Mouse (Mus musculus): Measurements from ENCODE around the gene Cd34. TPM values are rescaled to one million over a fixed set of nuclear protein-coding genes. Genes with fewer than 3 reads are reported as not detected.

Gene Cd34
- polyA plus RNA-seq, 1 experiment from 2014 or later = 15.6 TPM

GRCm38 (mm10) chr1:194941528-194941927 lies 2.9 kb downstream of the Cd34 start:
- Histone ChIP-seq H3K9ac (no peak overlapping the region), H3K27ac (no peak overlapping the region), H3K4me1 (replicated peaks) (peaks cover 5% of the 10 kb centered on the region), H3K9me3 (replicated peaks) (no peaks in the 10 kb centered on the region), H3K4me3 (replicated peaks) (no peak overlapping the region), H3K27me3 (peaks cover 22% of the 10 kb centered on the region), H3K4me2 (no peak overlapping the region), H3K36me3 (no peaks in the 10 kb centered on the region)
- no peak for ATAC-seq (ENCODE audit: low read depth)
- no peak for DNase-seq

GRCm38 (mm10) chr1:194942912-194943311 lies 4.3 kb downstream of the Cd34 start:
- Histone ChIP-seq H3K4me1 (replicated peaks) (peaks cover 5% of the 10 kb centered on the region), H3K4me3 (replicated peaks) (no peak overlapping the region)
- ATAC-seq (ENCODE audit: low read depth) = no peak

DNA sequence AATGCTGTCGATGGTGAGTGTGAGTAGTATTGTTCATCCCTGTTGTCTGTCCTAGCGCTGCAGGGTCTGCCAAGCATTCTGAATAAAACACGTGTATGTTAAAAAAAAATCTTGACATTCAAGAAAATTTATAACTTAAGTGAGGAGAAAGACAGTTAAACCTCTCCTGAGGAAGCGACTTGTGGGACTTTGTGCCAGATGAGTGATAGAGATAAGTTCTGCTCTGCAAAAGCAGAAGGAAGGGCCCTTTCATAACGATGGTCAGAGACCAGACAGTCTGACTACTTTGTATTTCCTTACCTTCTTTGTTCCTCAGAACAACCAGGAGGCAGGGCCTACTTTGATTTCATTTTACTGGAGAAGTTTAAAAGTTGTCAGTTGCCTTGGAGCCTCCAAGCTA lies 4.9 kb downstream of the Cd34 start:
- H3K4me3 ChIP-seq (replicated peaks) = no peak overlapping the region
- ATAC-seq (ENCODE audit: low read depth) = no peak
- WGBS (ENCODE audit: insufficient replicate concordance) = 13% methylated on average over 5 of the region's 5 CpGs

More at GRCm38 (mm10) chr1:194942912-194943311, 4.3 kb downstream of the Cd34 start:
- peaks cover 20% of the 10 kb centered on the region for H3K27me3 ChIP-seq
- no peak for DNase-seq
- H3K9me3 ChIP-seq (replicated peaks) = no peaks in the 10 kb centered on the region
- no peak overlapping the region for H3K27ac ChIP-seq
- no peak overlapping the region for H3K9ac ChIP-seq
- no peak overlapping the region for H3K4me2 ChIP-seq
- H3K36me3 ChIP-seq = no peaks in the 10 kb centered on the region

DNA sequence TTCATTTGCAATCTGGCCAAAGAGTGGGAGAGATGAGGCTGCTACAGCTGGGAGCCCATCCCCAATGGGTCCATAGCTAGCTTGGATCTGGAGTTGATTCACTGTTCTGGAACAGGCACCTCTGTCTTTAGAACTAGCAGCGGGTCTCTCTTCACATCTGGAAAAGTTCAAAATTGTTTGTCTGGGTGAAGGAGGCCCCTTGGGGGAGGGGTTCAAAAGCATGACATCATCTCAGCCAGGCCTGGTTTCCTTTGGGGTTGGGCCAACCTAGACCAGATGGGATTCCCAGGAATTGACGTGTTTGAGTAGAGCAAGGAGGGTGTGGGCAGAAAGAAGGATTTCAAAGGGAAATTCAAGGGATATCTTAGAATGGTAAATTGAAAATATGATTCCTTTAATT lies 6.8 kb downstream of the Cd34 start:
- 43% methylated on average over 2 of the region's 2 CpGs for WGBS (ENCODE audit: insufficient replicate concordance)
- H3K4me1 ChIP-seq (replicated peaks) = peaks cover 5% of the 10 kb centered on the region
- DNase-seq (no peak), ATAC-seq (ENCODE audit: low read depth) (no peak)
- H3K27ac ChIP-seq = no peak overlapping the region
- H3K27me3 ChIP-seq = no peaks in the 10 kb centered on the region
- H3K9me3 ChIP-seq (replicated peaks) = no peaks in the 10 kb centered on the region
- no peak overlapping the region for H3K4me2 ChIP-seq
- H3K4me3 ChIP-seq (replicated peaks) = no peak overlapping the region
- no peak overlapping the region for H3K9ac ChIP-seq
- no peaks in the 10 kb centered on the region for H3K36me3 ChIP-seq

More for the DNA sequence above, 4.9 kb downstream of the Cd34 start:
- H3K4me1 ChIP-seq (replicated peaks) = peaks cover 5% of the 10 kb centered on the region
- H3K27ac ChIP-seq = no peak overlapping the region
- no peak for DNase-seq
- peaks cover 15% of the 10 kb centered on the region for H3K27me3 ChIP-seq
- H3K4me2 ChIP-seq = no peak overlapping the region
- H3K36me3 ChIP-seq = no peaks in the 10 kb centered on the region
- no peaks in the 10 kb centered on the region for H3K9me3 ChIP-seq (replicated peaks)
- H3K9ac ChIP-seq = no peak overlapping the region

DNA sequence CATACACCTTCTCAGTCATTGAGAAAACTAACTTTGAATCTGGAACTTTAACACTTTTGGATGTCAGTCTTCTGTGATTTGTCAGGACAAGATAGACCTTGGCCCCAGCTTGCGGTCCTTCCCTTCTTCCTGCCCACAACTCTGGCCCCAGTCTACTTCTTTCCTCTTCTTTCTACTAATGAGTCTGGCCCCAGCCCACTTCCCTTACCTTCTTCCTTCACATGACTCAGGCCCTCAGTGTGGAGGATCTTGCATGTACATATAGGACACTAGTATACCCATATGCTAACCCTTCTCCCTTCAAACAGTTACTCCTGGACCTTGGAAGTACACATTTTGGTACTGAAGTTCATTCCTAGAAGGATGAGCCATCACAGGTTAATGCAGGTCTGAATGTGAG lies 7.8 kb downstream of the Cd34 start:
- H3K4me2 ChIP-seq = no peak overlapping the region
- H3K9ac ChIP-seq = no peak overlapping the region
- no peaks in the 10 kb centered on the region for H3K9me3 ChIP-seq (replicated peaks)
- no peaks in the 10 kb centered on the region for H3K36me3 ChIP-seq
- no peak; the same call in 1 of the 2 replicates for ATAC-seq (ENCODE audit: low read depth)
- H3K27ac ChIP-seq = no peak overlapping the region
- no peak overlapping the region for H3K4me3 ChIP-seq (replicated peaks)
- no peak for DNase-seq
- H3K27me3 ChIP-seq = no peaks in the 10 kb centered on the region
- peaks cover 5% of the 10 kb centered on the region for H3K4me1 ChIP-seq (replicated peaks)
- 34% methylated on average over 1 of the region's 1 CpGs for WGBS (ENCODE audit: insufficient replicate concordance)

DNA sequence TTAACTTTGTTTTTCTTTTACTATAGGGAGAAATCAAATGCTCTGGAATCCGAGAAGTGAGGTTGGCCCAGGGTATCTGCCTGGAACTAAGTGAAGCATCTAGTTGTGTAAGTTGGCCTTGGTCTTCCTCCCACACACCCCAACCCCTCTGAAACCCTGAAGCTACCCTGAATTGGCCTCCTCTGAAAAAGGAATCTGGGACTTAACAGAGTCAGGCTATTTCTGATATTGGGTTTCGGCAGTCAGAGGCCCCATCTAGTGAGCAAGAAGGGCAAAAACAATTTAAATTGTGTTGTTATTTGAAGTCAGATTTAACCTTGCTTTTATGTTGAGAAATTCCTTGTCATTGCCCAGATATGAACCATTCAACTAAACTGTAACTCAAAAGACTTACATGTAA lies 12.3 kb downstream of the Cd34 start:
- ATAC-seq (ENCODE audit: low read depth) (no peak), DNase-seq (no peak)
- H3K36me3 ChIP-seq = no peaks in the 10 kb centered on the region
- no peak overlapping the region for H3K4me3 ChIP-seq (replicated peaks)
- WGBS (ENCODE audit: insufficient replicate concordance) = 56% methylated on average over 2 of the region's 2 CpGs
- no peak overlapping the region for H3K9ac ChIP-seq
- H3K27me3 ChIP-seq = no peaks in the 10 kb centered on the region
- H3K27ac ChIP-seq = no peak overlapping the region
- no peaks in the 10 kb centered on the region for H3K4me1 ChIP-seq (replicated peaks)
- H3K9me3 ChIP-seq (replicated peaks) = no peaks in the 10 kb centered on the region
- H3K4me2 ChIP-seq = no peak overlapping the region

- Histone ChIP-seq H3K27me3 (no peaks in the 10 kb centered on the region), H3K9me3 (replicated peaks) (no peaks in the 10 kb centered on the region), H3K4me1 (replicated peaks) (peaks cover 6% of the 10 kb centered on the region; the same call in 1 of the 2 replicates), H3K36me3 (no peaks in the 10 kb centered on the region), H3K4me2 (no peak overlapping the region), H3K4me3 (replicated peaks) (no peak overlapping the region), H3K27ac (no peak overlapping the region), H3K9ac (no peak overlapping the region)
- DNase-seq (no peak), ATAC-seq (ENCODE audit: low read depth) (no peak)
- WGBS (ENCODE audit: insufficient replicate concordance) = 57% methylated on average over 1 of the region's 1 CpGs
These were observed 14.3 kb downstream of the Cd34 start for GRCm38 (mm10) chr1:194952891-194953290.

- Histone ChIP-seq H3K27ac (no peak overlapping the region), H3K4me3 (replicated peaks) (no peak overlapping the region), H3K27me3 (no peaks in the 10 kb centered on the region), H3K36me3 (no peaks in the 10 kb centered on the region), H3K4me1 (replicated peaks) (peaks cover 6% of the 10 kb centered on the region; the same call in 1 of the 2 replicates), H3K9me3 (replicated peaks) (no peaks in the 10 kb centered on the region), H3K4me2 (no peak overlapping the region), H3K9ac (no peak overlapping the region)
- DNase-seq (no peak), ATAC-seq (ENCODE audit: low read depth) (no peak)
These were observed 16.1 kb downstream of the Cd34 start for GRCm38 (mm10) chr1:194954694-194955093.

DNA sequence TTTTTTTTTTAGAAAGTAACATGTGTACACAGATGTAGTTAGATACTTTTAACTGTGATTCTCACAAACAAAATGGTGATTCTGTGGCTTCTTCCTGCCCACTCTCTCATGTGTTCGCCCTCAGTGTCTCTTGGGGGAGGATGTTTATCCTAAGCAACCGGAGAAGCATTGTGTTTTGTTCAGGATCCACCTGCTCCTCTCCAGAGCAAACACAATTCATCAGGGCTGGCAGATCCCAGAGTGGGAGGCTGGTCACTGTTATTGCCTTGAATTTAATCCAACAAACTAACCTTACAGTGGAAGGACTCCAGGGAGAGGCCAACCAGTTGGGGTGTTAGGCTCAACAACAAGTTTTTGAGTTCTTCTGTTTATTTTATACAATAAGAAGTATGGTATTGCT lies 17.1 kb downstream of the Cd34 start:
- ATAC-seq (ENCODE audit: low read depth) = no peak
- Histone ChIP-seq H3K9me3 (replicated peaks) (no peaks in the 10 kb centered on the region), H3K27me3 (no peaks in the 10 kb centered on the region), H3K4me2 (no peak overlapping the region), H3K9ac (no peak overlapping the region), H3K4me3 (replicated peaks) (no peak overlapping the region), H3K27ac (no peak overlapping the region), H3K4me1 (replicated peaks) (peaks cover 6% of the 10 kb centered on the region; the same call in 1 of the 2 replicates), H3K36me3 (no peaks in the 10 kb centered on the region)
- WGBS (ENCODE audit: insufficient replicate concordance) = 53% methylated on average over 2 of the region's 2 CpGs
- DNase-seq = no peak

DNA sequence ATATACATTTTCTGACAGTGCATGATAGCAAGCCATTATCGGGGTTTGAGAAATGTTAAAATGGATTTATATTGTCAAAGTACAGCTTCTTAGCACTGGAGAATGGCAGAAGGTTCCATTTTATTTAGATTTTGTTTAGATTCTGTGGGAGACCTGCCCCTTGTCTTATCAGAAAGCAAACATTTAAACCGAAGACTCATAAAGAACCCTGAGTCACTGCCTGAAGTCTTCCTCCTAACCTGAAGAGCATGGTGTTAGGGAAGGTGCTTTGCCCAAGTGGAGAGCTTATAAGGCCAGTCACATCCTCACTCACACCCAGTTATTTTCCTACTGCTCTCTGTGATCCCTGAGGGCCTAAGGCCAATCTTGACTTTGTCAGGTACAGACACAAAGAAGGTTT lies 18.4 kb downstream of the Cd34 start:
- Histone ChIP-seq H3K4me1 (replicated peaks) (peaks cover 6% of the 10 kb centered on the region; the same call in 1 of the 2 replicates), H3K36me3 (no peaks in the 10 kb centered on the region), H3K9ac (no peak overlapping the region), H3K27me3 (no peaks in the 10 kb centered on the region), H3K27ac (no peak overlapping the region), H3K9me3 (replicated peaks) (no peaks in the 10 kb centered on the region), H3K4me3 (replicated peaks) (no peak overlapping the region), H3K4me2 (no peak overlapping the region)
- DNase-seq (no peak), ATAC-seq (ENCODE audit: low read depth) (peak; percentile 43; the same call in 1 of the 2 replicates)
- WGBS (ENCODE audit: insufficient replicate concordance) = 44% methylated on average over 2 of the region's 2 CpGs

DNA sequence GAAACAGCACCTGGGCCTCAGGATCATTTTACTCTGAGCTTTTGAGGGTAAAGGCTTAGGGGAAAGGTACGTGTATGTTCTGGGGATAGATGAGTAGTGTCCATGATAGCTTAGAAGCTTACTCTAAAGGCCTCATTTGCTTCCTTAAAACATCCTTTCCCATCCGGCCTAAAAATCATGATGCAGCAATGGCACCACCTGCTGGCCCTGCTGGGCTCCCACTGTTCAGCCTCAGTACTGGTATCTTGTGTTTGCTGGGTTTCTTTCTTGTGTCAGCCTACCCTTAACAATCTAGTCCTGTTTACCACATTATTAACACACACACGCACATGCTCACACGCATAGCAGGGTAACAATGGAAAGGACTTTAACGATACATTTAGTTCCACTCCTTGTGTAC lies 23.6 kb downstream of the Cd34 start:
- DNase-seq = no peak
- peaks cover 3% of the 10 kb centered on the region; the same call in 1 of the 2 replicates for H3K4me1 ChIP-seq (replicated peaks)
- no peak for ATAC-seq (ENCODE audit: low read depth)
- no peaks in the 10 kb centered on the region for H3K9me3 ChIP-seq (replicated peaks)
- 37% methylated on average over 5 of the region's 5 CpGs for WGBS (ENCODE audit: insufficient replicate concordance)
- no peaks in the 10 kb centered on the region for H3K36me3 ChIP-seq
- H3K27me3 ChIP-seq = no peaks in the 10 kb centered on the region
- no peak overlapping the region for H3K4me3 ChIP-seq (replicated peaks)
- no peak overlapping the region for H3K27ac ChIP-seq
- H3K4me2 ChIP-seq = no peak overlapping the region
- H3K9ac ChIP-seq = no peak overlapping the region

DNA sequence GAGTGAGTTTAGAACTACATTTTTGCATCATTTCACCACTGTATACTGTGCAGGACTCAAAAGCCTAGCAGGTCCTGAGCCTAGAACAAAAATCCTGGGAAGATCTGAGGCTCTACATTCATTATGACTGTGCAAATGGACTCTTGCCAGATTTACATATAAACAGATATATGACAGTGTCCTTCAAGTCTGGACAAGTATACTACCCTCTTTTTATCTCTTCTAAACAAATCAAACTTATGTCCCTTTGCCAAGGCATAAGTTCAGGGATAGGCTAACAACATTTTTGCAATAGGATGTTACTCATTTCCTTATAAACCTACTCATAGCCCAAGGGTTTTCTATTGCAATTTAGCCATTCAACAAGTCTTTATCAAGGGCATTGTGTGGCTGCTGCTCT lies 24.1 kb downstream of the Cd34 start:
- Histone ChIP-seq H3K27ac (no peak overlapping the region), H3K36me3 (no peaks in the 10 kb centered on the region), H3K4me3 (replicated peaks) (no peak overlapping the region), H3K4me2 (no peak overlapping the region), H3K9ac (no peak overlapping the region), H3K9me3 (replicated peaks) (no peaks in the 10 kb centered on the region), H3K27me3 (no peaks in the 10 kb centered on the region), H3K4me1 (replicated peaks) (no peaks in the 10 kb centered on the region)
- no peak for DNase-seq
- ATAC-seq (ENCODE audit: low read depth) = no peak

- no peak overlapping the region for H3K9ac ChIP-seq
- ATAC-seq (ENCODE audit: low read depth) (no peak), DNase-seq (no peak)
- peaks cover 14% of the 10 kb centered on the region; the same call in 1 of the 2 replicates for H3K27me3 ChIP-seq
- no peak overlapping the region for H3K4me3 ChIP-seq (replicated peaks)
- peaks cover 9% of the 10 kb centered on the region for H3K4me1 ChIP-seq (replicated peaks)
- no peaks in the 10 kb centered on the region for H3K36me3 ChIP-seq
- no peak overlapping the region for H3K4me2 ChIP-seq
- no peak overlapping the region for H3K27ac ChIP-seq
- no peaks in the 10 kb centered on the region for H3K9me3 ChIP-seq (replicated peaks)
- WGBS (ENCODE audit: insufficient replicate concordance) = 68% methylated on average over 4 of the region's 4 CpGs
These were observed 33.4 kb downstream of the Cd34 start for GRCm38 (mm10) chr1:194971980-194972379.
